Mouse (Mus musculus) heart, embryonic 15.5 days (tissue): Measurements from ENCODE around the gene Adtrp. TPM values are rescaled to one million over a fixed set of nuclear protein-coding genes. Genes with fewer than 3 reads are reported as not detected.

Experiments used
- ATAC-seq: fragments of 200-750 bp; cut with Nextera tagmentation; replicated peaks from 2 replicates; pipeline ENCODE4 v1.8.0; 2017; ENCODE audit warnings: low read depth, moderate TSS enrichment; ENCODE audit not compliant: insufficient number of reproducible peaks, insufficient read depth, low FRiP score
- H3K27ac ChIP-seq: fragments of 300-500 bp; sonication (generic); 2 replicates; pipeline ENCODE4 v1.5.1; 2015; ENCODE audit warnings: mild to moderate bottlenecking, inconsistent platforms
- H3K27me3 ChIP-seq: fragments of 300-500 bp; sonication (generic); 2 replicates; pipeline ENCODE4 v1.6.1; 2015; ENCODE audit warnings: inconsistent platforms
- H3K36me3 ChIP-seq: fragments of 300-500 bp; sonication (generic); 2 replicates; pipeline ENCODE4 v1.6.1; 2015; ENCODE audit warnings: mild to moderate bottlenecking, inconsistent platforms
- H3K4me1 ChIP-seq: fragments of 300-500 bp; sonication (generic); replicated peaks from 2 replicates; pipeline ENCODE4 v1.6.1; 2015; ENCODE audit warnings: inconsistent platforms
- H3K4me2 ChIP-seq: fragments of 300-500 bp; sonication (generic); 2 replicates; pipeline ENCODE4 v1.6.1; 2015; ENCODE audit warnings: inconsistent platforms, mild to moderate bottlenecking, moderate library complexity
- H3K4me3 ChIP-seq: fragments of 300-500 bp; sonication (generic); 2 replicates; pipeline ENCODE4 v1.5.1; 2015; ENCODE audit warnings: mild to moderate bottlenecking, inconsistent platforms
- H3K9ac ChIP-seq: fragments of 300-500 bp; sonication (generic); 2 replicates; pipeline ENCODE4 v1.6.1; 2015; ENCODE audit warnings: mild to moderate bottlenecking, inconsistent platforms
- H3K9me3 ChIP-seq: fragments of 300-500 bp; sonication (generic); replicated peaks from 2 replicates; pipeline ENCODE4 v1.6.1; 2016; ENCODE audit warnings: inconsistent platforms
- WGBS: fragments of 180-500 bp; shearing (Covaris S2); methylation state at CpG from one replicate; pipeline ENCODE4 v1.1.7; 2015; ENCODE audit warnings: mixed read lengths; 5-methylcytosine and 5-hydroxymethylcytosine counted together
- polyA plus RNA-seq: library from polyadenylated mRNA; unstranded; fragments of >200 nt; fragmentation: Nextera tagmentation; extraction: Ambion mirVana; gene quantifications from 2 replicates; pipeline ENCODE4 v1.2.1, GENCODE M21; 2015

Gene Adtrp
- polyA plus RNA-seq, 1 experiment from 2014 or later, result 0.29 TPM

GRCm38 (mm10) chr13:41740456-41741085 is 106.9 kb downstream of the Adtrp start:
- Histone ChIP-seq H3K4me3 (no peak overlapping the region), H3K27me3 (no peaks in the 10 kb centered on the region), H3K27ac (no peak overlapping the region), H3K4me1 (peaks cover 12% of the 10 kb centered on the region), H3K36me3 (no peaks in the 10 kb centered on the region), H3K4me2 (no peak overlapping the region), H3K9me3 (no peaks in the 10 kb centered on the region), H3K9ac (no peak overlapping the region)
- 55% methylated on average over 5 of the region's 5 CpGs for WGBS
- ATAC-seq, result no peak

GRCm38 (mm10) chr13:41737628-41738309 is 109.7 kb downstream of the Adtrp start:
- peak; percentile 80 for ATAC-seq
- H3K4me1 ChIP-seq, result peaks cover 12% of the 10 kb centered on the region
- no peak overlapping the region for H3K9ac ChIP-seq
- H3K27ac ChIP-seq, result peak overlapping the region; percentile 72
- no peaks in the 10 kb centered on the region for H3K9me3 ChIP-seq
- no peak overlapping the region for H3K4me2 ChIP-seq
- 31% methylated on average over 10 of the region's 10 CpGs for WGBS
- H3K4me3 ChIP-seq, result no peak overlapping the region
- no peaks in the 10 kb centered on the region for H3K36me3 ChIP-seq
- H3K27me3 ChIP-seq, result no peaks in the 10 kb centered on the region

GRCm38 (mm10) chr13:41729660-41730059 is 117.8 kb downstream of the Adtrp start:
- 17% methylated on average over 8 of the region's 8 CpGs for WGBS
- H3K27ac ChIP-seq, result peak overlapping the region; percentile 81
- peak; percentile 84 for ATAC-seq

DNA sequence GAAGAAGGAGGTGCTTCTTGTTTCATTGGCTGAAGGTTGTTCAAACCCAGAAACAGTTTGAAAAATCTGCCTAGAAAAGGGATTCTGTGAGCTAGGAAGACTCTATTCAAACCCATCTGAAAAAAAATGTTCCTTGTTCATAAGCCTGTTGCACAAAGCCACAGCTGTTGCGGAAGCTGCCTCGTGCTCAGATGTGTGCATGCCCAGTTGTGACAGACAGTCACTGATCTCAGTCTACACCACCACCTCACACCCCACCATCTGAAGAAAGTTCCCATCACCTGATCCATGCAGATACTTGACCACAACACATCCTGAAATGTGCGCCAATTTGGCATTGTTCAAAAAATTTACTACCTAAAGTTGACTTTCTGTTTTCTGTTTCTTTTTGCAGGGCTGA is 119.7 kb downstream of the Adtrp start:
- no peak overlapping the region for H3K4me2 ChIP-seq
- no peaks in the 10 kb centered on the region for H3K36me3 ChIP-seq
- WGBS, result 80% methylated on average over 3 of the region's 3 CpGs
- H3K4me1 ChIP-seq, result peaks cover 5% of the 10 kb centered on the region
- H3K9ac ChIP-seq, result no peak overlapping the region
- H3K27ac ChIP-seq, result no peak overlapping the region
- H3K27me3 ChIP-seq, result no peaks in the 10 kb centered on the region
- no peaks in the 10 kb centered on the region for H3K9me3 ChIP-seq
- H3K4me3 ChIP-seq, result no peak overlapping the region
- no peak for ATAC-seq

More at GRCm38 (mm10) chr13:41729660-41730059, 117.8 kb downstream of the Adtrp start:
- H3K9me3 ChIP-seq, result no peaks in the 10 kb centered on the region
- no peak overlapping the region for H3K4me3 ChIP-seq
- no peaks in the 10 kb centered on the region for H3K36me3 ChIP-seq
- H3K4me2 ChIP-seq, result no peak overlapping the region
- no peak overlapping the region for H3K9ac ChIP-seq
- no peaks in the 10 kb centered on the region for H3K27me3 ChIP-seq
- H3K4me1 ChIP-seq, result peaks cover 5% of the 10 kb centered on the region

DNA sequence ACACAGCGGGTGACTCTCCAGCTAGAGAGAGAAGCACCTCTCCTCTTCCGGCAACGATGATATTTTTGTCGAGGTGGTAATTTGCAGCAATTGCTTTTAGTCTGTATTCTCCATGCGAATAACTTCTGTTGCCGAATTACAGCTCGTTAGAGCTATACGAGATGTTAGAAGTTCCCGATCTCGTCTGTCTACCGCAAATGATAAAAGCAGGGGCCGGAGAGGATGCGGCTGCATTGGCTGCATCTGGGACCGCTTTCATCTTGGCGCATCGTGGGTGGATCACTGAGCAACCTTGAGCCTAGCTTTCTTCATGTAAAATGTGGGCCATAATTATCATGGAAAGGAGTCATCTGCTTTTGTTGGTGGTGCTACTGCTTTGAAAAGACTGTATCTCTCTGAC is 128.2 kb downstream of the Adtrp start:
- H3K27ac ChIP-seq, result no peak overlapping the region
- 91% methylated on average over 16 of the region's 16 CpGs for WGBS

DNA sequence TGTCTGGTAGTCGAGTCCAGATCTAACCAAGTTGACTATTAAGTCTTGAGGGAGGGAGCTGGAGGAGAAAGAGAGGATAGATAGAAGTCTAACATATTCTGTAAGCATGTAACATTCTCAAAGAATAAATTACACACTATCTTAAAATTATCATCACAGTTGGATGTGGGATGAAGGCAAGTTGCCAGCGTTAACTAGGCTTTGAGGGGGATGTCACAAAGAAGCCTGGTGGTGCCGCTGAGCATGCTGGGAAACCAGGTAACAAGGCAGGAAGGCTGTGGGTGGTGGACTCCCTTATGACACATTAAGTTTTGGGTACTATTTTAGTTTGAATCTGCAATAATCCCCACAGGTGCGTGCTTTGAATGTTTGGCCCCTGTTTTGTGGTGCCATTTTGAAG is 129.4 kb downstream of the Adtrp start:
- no peak overlapping the region for H3K4me3 ChIP-seq
- ATAC-seq, result no peak
- H3K27ac ChIP-seq, result no peak overlapping the region
- H3K36me3 ChIP-seq, result no peaks in the 10 kb centered on the region
- no peaks in the 10 kb centered on the region for H3K4me1 ChIP-seq
- H3K4me2 ChIP-seq, result no peak overlapping the region
- no peaks in the 10 kb centered on the region for H3K9me3 ChIP-seq
- no peak overlapping the region for H3K9ac ChIP-seq
- 90% methylated on average over 4 of the region's 4 CpGs for WGBS
- H3K27me3 ChIP-seq, result no peaks in the 10 kb centered on the region

More for the DNA sequence above, 128.2 kb downstream of the Adtrp start:
- no peaks in the 10 kb centered on the region for H3K36me3 ChIP-seq
- no peaks in the 10 kb centered on the region for H3K9me3 ChIP-seq
- no peak for ATAC-seq
- no peaks in the 10 kb centered on the region for H3K4me1 ChIP-seq
- H3K4me3 ChIP-seq, result no peak overlapping the region
- no peak overlapping the region for H3K9ac ChIP-seq
- no peaks in the 10 kb centered on the region for H3K27me3 ChIP-seq
- H3K4me2 ChIP-seq, result no peak overlapping the region

Other genes with a start within 250 kb of the Adtrp start
- 11.2 TPM in 2 replicates for gene Tmem170b, start 241.8 kb downstream of the Adtrp start, polyA plus RNA-seq
- gene Hivep1, start 204.3 kb upstream of the Adtrp start, polyA plus RNA-seq, result 5.0 and 7.6 TPM in 2 replicates